Mouse (Mus musculus) c-Kit-negative CD71-positive TER-119-positive erythroid progenitor cells, embryonic 14.5 days (primary cell): ENCODE measurements around the gene Safb2.

Experiments
- DNase-seq: peaks from one replicate; pipeline ENCODE4 v3.0.0-alpha.2; 2013; ENCODE audit warnings: low read depth, low spot score

Safb2 gene

DNA sequence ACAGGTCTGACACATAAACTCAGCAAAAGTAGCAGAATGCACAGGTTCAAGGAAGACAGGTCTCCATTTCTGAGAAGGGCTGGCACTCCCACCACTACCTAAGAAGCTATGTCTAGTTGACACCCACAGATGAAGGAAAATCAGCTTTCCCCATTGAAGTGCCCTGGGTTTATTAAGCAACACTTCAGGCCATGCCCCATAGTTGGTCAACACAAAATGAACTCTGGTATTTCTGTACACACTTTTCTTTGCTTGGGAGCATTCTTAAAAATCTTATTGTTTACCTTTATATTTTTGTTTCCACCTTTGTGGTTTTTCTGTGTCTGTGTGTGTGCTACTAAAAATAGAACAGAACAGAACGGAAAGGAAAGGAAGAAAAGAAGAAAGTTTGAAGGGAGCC lies 24.3 kb downstream of the Safb2 start:
- no peak for DNase-seq

DNA sequence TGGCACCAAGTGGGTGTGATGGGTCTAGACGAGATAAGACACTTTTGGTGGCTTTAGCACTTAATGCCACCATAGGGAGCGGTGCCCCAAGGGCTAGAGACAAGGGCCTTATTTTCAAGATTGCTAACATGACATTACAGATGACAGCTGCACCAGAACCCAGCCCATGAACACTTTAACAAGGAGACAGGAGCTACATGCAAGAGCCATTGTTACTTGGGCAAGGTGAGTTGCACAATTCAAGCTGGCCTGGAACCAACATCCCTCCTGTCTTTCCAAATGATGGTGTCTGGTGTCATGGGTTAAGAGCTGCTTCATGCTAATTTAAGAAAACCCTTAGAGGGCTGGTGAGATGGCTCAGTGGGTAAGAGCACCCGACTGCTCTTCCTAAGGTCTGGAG lies 25.0 kb downstream of the Safb2 start:
- DNase-seq = no peak

GRCm38 (mm10) chr17:56558448-56558847 lies 25.9 kb downstream of the Safb2 start:
- peak; percentile 35 for DNase-seq

- no peak for DNase-seq
Observed at GRCm38 (mm10) chr17:56554122-56554551, 30.2 kb downstream of the Safb2 start, which contains the start of gene Gm20219. Gene Gm20219, minus strand, starts transcription at chr17:56554387.

- peak; percentile 67 for DNase-seq
Observed at GRCm38 (mm10) chr17:56552781-56553363, 31.5 kb downstream of the Safb2 start.

- DNase-seq = no peak
Observed at GRCm38 (mm10) chr17:56551841-56552581, 32.4 kb downstream of the Safb2 start.

- DNase-seq = no peak
Observed at GRCm38 (mm10) chr17:56550784-56551475, 33.5 kb downstream of the Safb2 start.

DNA sequence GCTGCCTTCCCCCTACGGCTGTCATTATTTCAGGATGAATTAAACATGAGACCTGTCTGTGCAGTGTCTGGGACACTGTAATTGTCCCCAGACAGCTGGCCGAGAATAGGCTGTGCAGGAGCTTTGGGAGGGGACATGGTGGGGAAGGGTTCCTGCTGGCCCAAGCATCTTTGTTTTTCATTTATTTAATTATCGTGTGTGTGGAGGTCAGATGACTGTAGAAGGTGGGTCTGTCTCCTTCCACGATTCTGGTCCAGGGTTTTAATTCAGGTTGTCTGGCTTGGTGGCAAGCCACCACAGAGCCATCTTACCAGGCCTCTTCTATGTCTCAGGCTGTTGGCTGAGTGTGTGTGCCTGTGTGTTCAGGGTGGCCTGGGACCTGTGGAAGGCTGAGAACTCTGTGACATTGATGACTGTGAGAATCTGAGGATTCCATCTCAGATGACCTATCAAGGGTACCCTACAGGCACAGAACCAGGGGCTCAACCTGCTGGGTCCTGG lies 35.7 kb downstream of the Safb2 start:
- no peak for DNase-seq

- no peak for DNase-seq
Observed at GRCm38 (mm10) chr17:56547846-56548604, 36.4 kb downstream of the Safb2 start.

- no peak for DNase-seq
Observed at GRCm38 (mm10) chr17:56547116-56547845, 37.1 kb downstream of the Safb2 start.

DNA sequence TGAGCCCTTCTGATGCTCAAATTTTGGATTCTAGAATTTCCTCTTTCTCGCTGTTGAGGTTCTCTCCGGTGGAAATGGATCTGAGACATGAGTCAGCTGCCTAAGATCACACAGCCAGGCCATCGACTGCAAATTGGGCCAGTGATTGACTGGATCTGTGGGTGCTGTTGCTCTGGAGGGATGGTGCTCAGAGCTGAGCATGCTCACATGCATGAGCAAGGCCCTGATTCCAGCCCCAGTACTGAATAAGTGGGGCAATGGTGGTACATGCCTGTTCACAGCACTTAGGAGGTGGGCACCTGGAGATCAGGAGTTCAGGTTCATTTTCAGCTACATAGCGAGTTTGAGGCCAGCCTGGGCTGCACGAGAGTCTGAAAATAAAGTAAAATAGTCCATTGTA lies 37.8 kb downstream of the Safb2 start:
- no peak for DNase-seq

DNA sequence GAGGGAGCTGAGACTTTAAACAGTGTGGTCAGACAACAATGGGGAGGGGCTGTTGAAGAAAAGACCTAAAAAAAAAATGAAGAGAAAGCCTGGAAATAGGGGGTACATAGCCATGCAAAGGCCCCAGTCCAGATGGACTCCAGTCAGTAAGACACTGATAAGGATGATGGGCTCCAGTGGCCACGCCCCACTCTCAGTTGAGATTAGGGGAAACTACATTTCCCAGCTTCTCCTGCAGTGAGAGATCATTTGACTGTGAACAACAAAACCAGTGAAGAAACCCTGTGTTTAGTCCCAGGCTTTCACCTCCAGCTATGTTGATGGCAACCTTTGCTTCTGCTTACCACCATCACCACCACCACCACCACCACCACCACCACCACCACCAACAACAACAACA lies 38.4 kb downstream of the Safb2 start:
- no peak for DNase-seq

GRCm38 (mm10) chr17:56544699-56545387 lies 39.5 kb downstream of the Safb2 start:
- no peak for DNase-seq

DNA sequence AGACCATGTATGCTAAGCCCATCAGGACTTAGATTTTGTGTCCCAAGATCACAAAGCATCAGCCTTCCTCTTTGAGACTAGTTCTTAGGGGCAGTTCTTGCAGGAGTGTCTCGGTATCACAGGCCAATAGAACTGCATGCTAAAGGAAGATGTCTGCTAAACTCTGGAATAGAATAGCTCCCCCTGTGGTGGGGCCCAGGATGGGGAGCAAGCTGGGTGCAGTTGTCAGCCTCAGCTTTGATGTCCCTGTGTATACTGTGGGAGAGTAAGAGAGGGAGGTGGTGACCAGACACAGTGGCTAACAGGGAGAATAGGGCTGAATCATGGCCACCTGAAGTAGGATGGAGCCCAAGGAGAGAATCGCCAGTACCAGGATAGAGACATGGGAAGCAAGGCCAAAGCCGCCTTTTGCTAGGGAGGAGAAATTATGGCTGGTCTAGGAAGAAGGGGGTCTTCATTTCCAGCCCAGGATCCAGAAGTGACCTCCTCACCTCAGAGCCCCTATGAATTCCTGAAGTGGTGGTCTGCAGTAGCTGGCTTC lies 40.6 kb downstream of the Safb2 start:
- no peak for DNase-seq

DNA sequence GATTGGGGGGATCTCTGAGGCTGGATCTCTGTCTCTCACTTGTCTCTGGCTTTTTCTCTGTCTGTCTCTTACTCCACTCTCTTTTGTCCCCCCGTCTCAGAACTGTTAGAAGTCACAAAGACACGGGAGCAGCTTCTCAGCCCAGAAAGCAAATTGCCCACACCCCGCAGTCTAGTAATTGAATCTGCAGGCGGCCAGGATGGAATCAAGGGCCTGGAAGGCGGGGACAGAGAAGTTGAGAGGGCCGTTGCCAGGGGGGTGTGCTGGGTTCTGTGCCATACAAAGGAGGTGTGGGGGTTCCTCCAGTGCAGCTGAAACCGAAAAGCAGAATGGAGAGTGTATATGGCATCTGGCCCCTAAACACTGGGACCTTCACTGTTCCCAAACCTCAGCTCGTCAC lies 41.6 kb downstream of the Safb2 start:
- no peak for DNase-seq

GRCm38 (mm10) chr17:56540562-56540975 lies 43.8 kb downstream of the Safb2 start:
- no peak for DNase-seq

DNA sequence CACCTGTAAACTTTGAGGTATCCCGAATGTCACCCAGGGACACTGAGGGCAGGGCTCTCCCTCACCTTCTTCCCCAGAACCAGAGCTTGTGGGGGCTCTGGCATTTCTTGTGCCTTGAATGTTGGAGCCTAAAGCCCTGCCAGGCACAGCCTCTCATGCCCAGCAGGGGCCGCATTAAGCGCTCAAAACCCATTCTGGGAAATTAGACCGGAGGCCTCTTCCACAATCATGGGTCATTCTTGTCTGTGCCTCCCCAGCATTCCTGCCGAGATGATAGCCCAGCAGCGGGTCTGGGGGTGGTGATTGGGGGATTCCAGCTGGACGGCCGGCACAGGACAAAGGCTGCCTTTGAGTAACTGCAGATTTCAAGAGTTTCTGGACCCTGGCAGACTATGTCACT lies 46.5 kb downstream of the Safb2 start:
- DNase-seq = no peak

GRCm38 (mm10) chr17:56536874-56537273 lies 47.5 kb downstream of the Safb2 start:
- no peak for DNase-seq

GRCm38 (mm10) chr17:56536192-56536591 lies 48.2 kb downstream of the Safb2 start:
- DNase-seq = no peak

- no peak for DNase-seq
Observed at GRCm38 (mm10) chr17:56524943-56525342, 59.4 kb downstream of the Safb2 start.
